Mouse (Mus musculus) left cerebral cortex, postnatal 4 days (tissue): ENCODE results near the gene Msh4. TPM values are rescaled to one million over a fixed set of nuclear protein-coding genes. Genes with fewer than 3 reads are reported as not detected.
"Not testable (repeated sequence)": the region's sequence is repeated elsewhere in the genome, so short reads cannot be mapped to it uniquely, and the experiment has no call there.

Source experiments
- DNase-seq: peaks from one replicate; pipeline ENCODE4 v3.0.0-alpha.2; 2022
- intact Hi-C: fragments of 180-260 bp; cut with DNase I; formaldehyde crosslinking; loops from one replicate; pipeline ENCODE4 v1.15.1; 2025
- total RNA-seq, 2 experiments: library from RNA; stranded (reverse); gene quantifications; 2 replicates each; pipeline ENCODE4 v1.2.3; 2021

Msh4 gene
- total RNA-seq, 2 experiments from 2014 or later: 0.64 to 0.97 TPM

GRCm38 (mm10) chr3:153858350-153859001, 47.5 kb downstream of the Msh4 start:
- DNase-seq: no peak
- intact Hi-C loops: no loop called here

GRCm38 (mm10) chr3:153852266-153852665, 53.7 kb downstream of the Msh4 start:
- intact Hi-C loops: no loop called here

GRCm38 (mm10) chr3:153850759-153851158, 55.2 kb downstream of the Msh4 start:
- intact Hi-C loops: no loop called here
- no peak for DNase-seq

More at GRCm38 (mm10) chr3:153852266-153852665, 53.7 kb downstream of the Msh4 start:
- no peak for DNase-seq

GRCm38 (mm10) chr3:153849368-153850015, 56.4 kb downstream of the Msh4 start:
- intact Hi-C loops: no loop called here
- DNase-seq: no peak

GRCm38 (mm10) chr3:153847207-153847733, 58.7 kb downstream of the Msh4 start:
- no peak for DNase-seq
- intact Hi-C loops: no loop called here

- intact Hi-C loops: no loop called here
- DNase-seq: no peak
Measured at GRCm38 (mm10) chr3:153846109-153846508, 59.8 kb downstream of the Msh4 start.

GRCm38 (mm10) chr3:153845500-153845899, 60.4 kb downstream of the Msh4 start:
- intact Hi-C loops: no loop called here
- no peak for DNase-seq

- intact Hi-C loops: no loop called here
- DNase-seq: no peak
Measured at GRCm38 (mm10) chr3:153844757-153845156, 61.2 kb downstream of the Msh4 start.

GRCm38 (mm10) chr3:153844030-153844429, 61.9 kb downstream of the Msh4 start, which contains the start of gene Asb17:
Asb17 (plus strand) TSS chr3:153844209.
- intact Hi-C loops: no loop called here

GRCm38 (mm10) chr3:153837593-153837992, 68.3 kb downstream of the Msh4 start:
- no peak for DNase-seq
- intact Hi-C loops: no loop called here

More at GRCm38 (mm10) chr3:153844030-153844429, 61.9 kb downstream of the Msh4 start, which contains the start of gene Asb17:
- DNase-seq: no peak

- DNase-seq: no peak
- intact Hi-C loops: no loop called here
Measured at GRCm38 (mm10) chr3:153836316-153836715, 69.6 kb downstream of the Msh4 start.

GRCm38 (mm10) chr3:153835455-153836086, 70.4 kb downstream of the Msh4 start:
- intact Hi-C loops: no loop called here
- peak; percentile 72 for DNase-seq

- intact Hi-C loops: no loop called here
- no peak for DNase-seq
Measured at GRCm38 (mm10) chr3:153834071-153834470, 71.9 kb downstream of the Msh4 start.

GRCm38 (mm10) chr3:153832654-153832945, 73.3 kb downstream of the Msh4 start:
- intact Hi-C loops: no loop called here
- no peak for DNase-seq

GRCm38 (mm10) chr3:153831873-153832653, 73.9 kb downstream of the Msh4 start:
- intact Hi-C loops: no loop called here
- no peak for DNase-seq

GRCm38 (mm10) chr3:153831014-153831872, 74.7 kb downstream of the Msh4 start:
- peak; percentile 15 for DNase-seq
- intact Hi-C loops: no loop called here

- intact Hi-C loops, DNase-seq: not testable (repeated sequence)
Measured at GRCm38 (mm10) chr3:153829788-153830187, 76.2 kb downstream of the Msh4 start.

GRCm38 (mm10) chr3:153826616-153827015, 79.3 kb downstream of the Msh4 start:
- DNase-seq: no peak
- intact Hi-C loops: no loop called here

- intact Hi-C loops: no loop called here
- no peak for DNase-seq
Measured at GRCm38 (mm10) chr3:153825197-153825596, 80.7 kb downstream of the Msh4 start.
